Comparison of ENCODE assay signal across 9 mouse cellular contexts in genomic region chr3:101528157-101528899, GRCm38 (mm10).
DNase-seq lines count a peak whose midpoint lies in the region; ATAC-seq and TF ChIP-seq lines count a peak whose summit lies in the region.
"Had no signal": no experiment of that assay in that cellular context is flagged by ENCODE, and none has a peak within 500 bp of the region (broad histone marks: within the 10 kb centered on the region; RNA-seq: fewer than 3 reads in every experiment).

No protein-coding gene starts in this region.

- DNase-seq in kidney, adult 18-20 months = peak; percentile 55
- DNase-seq in gonadal fat pad, adult 2 months (ENCODE audit: low read depth) = peak; percentile 78
- DNase-seq in kidney, postnatal 25 days = peak; percentile 44 to 64
- DNase-seq in forebrain, postnatal 0 days = no peak

- no peak overlapping the region for H3K4me2 ChIP-seq in kidney, embryonic 14.5 days (replicated peaks; ENCODE audit: low read depth, low read length)
- H3K4me2 ChIP-seq in myocyte (ENCODE audit: low read depth) = peak overlapping the region; percentile 27
- no peak overlapping the region for H3K4me2 ChIP-seq in forebrain, postnatal 0 days (ENCODE audit: low read depth)
- H3K4me2 ChIP-seq: liver, embryonic 12.5 days had no signal

- no peaks in the 10 kb centered on the region for H3K79me2 ChIP-seq in myocyte (ENCODE audit: control insufficient read depth, insufficient read depth)

- ATAC-seq in kidney, embryonic 14.5 days (ENCODE audit: low FRiP score, low TSS enrichment) = no peak
- no peak for ATAC-seq in erythroblast, adult 5-6 weeks (replicated peaks; ENCODE audit: low FRiP score, poor library complexity, severe bottlenecking)
- ATAC-seq in CD4-positive, CD25-positive, alpha-beta regulatory T cell, adult 4 months = no peak
- no peak for ATAC-seq in forebrain, postnatal 0 days
- ATAC-seq: liver, embryonic 12.5 days had no signal

- 39% methylated on average over 7 of the region's 8 CpGs for WGBS in kidney, embryonic 14.5 days
- WGBS in forebrain, postnatal 0 days = 33% methylated on average over 6 of the region's 8 CpGs

- TF ChIP-seq CTCF in forebrain, postnatal 0 days (IDR thresholded peaks at IDR 0.05; ENCODE audit: low read depth) = no peak

- no peaks in the 10 kb centered on the region for H3K27me3 ChIP-seq in kidney, embryonic 14.5 days (ENCODE audit: control insufficient read depth, insufficient read depth, low read length)
- H3K27me3 ChIP-seq in myocyte (ENCODE audit: control insufficient read depth, insufficient read depth, insufficient read length) = no peaks in the 10 kb centered on the region
- no peaks in the 10 kb centered on the region for H3K27me3 ChIP-seq in forebrain, postnatal 0 days (ENCODE audit: insufficient read depth, low read length)
- H3K27me3 ChIP-seq: liver, embryonic 12.5 days had no signal

- TF ChIP-seq POLR2A in myocyte (IDR thresholded peaks at IDR 0.05; ENCODE audit: insufficient read length, low read depth) = no peak

- H3K27ac ChIP-seq in kidney, embryonic 14.5 days (ENCODE audit: low read depth, low read length) = no peak overlapping the region
- H3K27ac ChIP-seq in forebrain, postnatal 0 days (ENCODE audit: low read depth, low read length) = no peak overlapping the region
- H3K27ac ChIP-seq: liver, embryonic 12.5 days had no signal

- no peak overlapping the region for H3K9ac ChIP-seq in kidney, embryonic 14.5 days (ENCODE audit: low read depth, low read length)
- H3K9ac ChIP-seq in forebrain, postnatal 0 days = no peak overlapping the region
- H3K9ac ChIP-seq: liver, embryonic 12.5 days had no signal

- H3K4me3 ChIP-seq in kidney, embryonic 14.5 days (ENCODE audit: low read length) = no peak overlapping the region
- H3K4me3 ChIP-seq in myocyte = no peak overlapping the region
- H3K4me3 ChIP-seq in forebrain, postnatal 0 days (ENCODE audit: low read depth, low read length) = no peak overlapping the region
- H3K4me3 ChIP-seq: liver, embryonic 12.5 days had no signal

- no peaks in the 10 kb centered on the region for H3K36me3 ChIP-seq in kidney, embryonic 14.5 days (ENCODE audit: control insufficient read depth, insufficient read depth, low read length)
- no peaks in the 10 kb centered on the region for H3K36me3 ChIP-seq in myocyte (ENCODE audit: control insufficient read depth, insufficient read depth)
- no peaks in the 10 kb centered on the region for H3K36me3 ChIP-seq in forebrain, postnatal 0 days (ENCODE audit: insufficient read depth)
- H3K36me3 ChIP-seq: liver, embryonic 12.5 days had no signal

- 0 out of 2 replicates have a peak, but pooled peaks cover 10% of the 10 kb centered on the region for H3K4me1 ChIP-seq in kidney, embryonic 14.5 days (ENCODE audit: control insufficient read depth, insufficient read depth, low read length)
- no peaks in the 10 kb centered on the region for H3K4me1 ChIP-seq in forebrain, postnatal 0 days (ENCODE audit: insufficient read depth)

- no peaks in the 10 kb centered on the region for H3K9me3 ChIP-seq in kidney, embryonic 14.5 days (ENCODE audit: control insufficient read depth, low read length)
- no peaks in the 10 kb centered on the region for H3K9me3 ChIP-seq in forebrain, postnatal 0 days (ENCODE audit: low read length)
- H3K9me3 ChIP-seq: liver, embryonic 12.5 days had no signal

- no peak overlapping the region for H3ac ChIP-seq in myocyte (ENCODE audit: control insufficient read depth, insufficient read length)

TF ChIP-seq in myocyte, 11 proteins besides CTCF, POLR2A, EP300 and RAD21:
- peak in 1 of 3 experiments; percentile 25 for TF ChIP-seq MYOG (IDR thresholded peaks at IDR 0.05; ENCODE audit: control insufficient read depth in 1 of 3, insufficient read depth in 1 of 3, insufficient read length in 2 of 3, low read depth in 2 of 3)
- TF ChIP-seq SRF (IDR thresholded peaks at IDR 0.05; ENCODE audit: control insufficient read depth, insufficient read length, low read depth) = no peak
